Mouse (Mus musculus): Measurements from ENCODE around the gene Siah2. TPM values are rescaled to one million over a fixed set of nuclear protein-coding genes. Genes with fewer than 3 reads are reported as not detected.

The Siah2 gene
- polyA plus RNA-seq, 2 experiments: 7.5 to 12.2 TPM

GRCm38 (mm10) chr3:58695507-58695906 lies 3.3 kb upstream of the Siah2 start:
- DNase-seq (ENCODE audit: low spot score): no peak
- no peak for ATAC-seq (ENCODE audit: low FRiP score, low read depth)
- Histone ChIP-seq H3K4me3 (replicated peaks; ENCODE audit: low read length) (no peak overlapping the region), H3K36me3 (ENCODE audit: control insufficient read depth, insufficient read depth, low read length) (no peaks in the 10 kb centered on the region), H3K9ac (ENCODE audit: low read depth, low read length, severe bottlenecking) (no peak overlapping the region), H3K27me3 (ENCODE audit: control insufficient read depth, insufficient read depth, low read length) (0 out of 2 replicates have a peak, but pooled peaks cover 3% of the 10 kb centered on the region), H3K4me2 (replicated peaks; ENCODE audit: low read depth, low read length, severe bottlenecking) (no peak overlapping the region), H3K4me1 (ENCODE audit: control insufficient read depth, insufficient read depth, low read length) (0 out of 2 replicates have a peak, but pooled peaks cover 5% of the 10 kb centered on the region), H3K9me3 (ENCODE audit: control insufficient read depth, low read length) (no peaks in the 10 kb centered on the region), H3K27ac (replicated peaks; ENCODE audit: low read depth, low read length) (no peak overlapping the region)
- TF ChIP-seq POLR2A (IDR thresholded peaks at IDR 0.05; ENCODE audit: borderline replicate concordance, extremely low read depth, insufficient read depth, insufficient read length): no peak
- 24% methylated on average over 7 of the region's 7 CpGs for WGBS

GRCm38 (mm10) chr3:58695044-58695443 lies 2.8 kb upstream of the Siah2 start:
- Histone ChIP-seq H3K27ac (replicated peaks; ENCODE audit: low read depth, low read length) (no peak overlapping the region), H3K9me3 (ENCODE audit: control insufficient read depth, low read length) (no peaks in the 10 kb centered on the region), H3K4me1 (ENCODE audit: control insufficient read depth, insufficient read depth, low read length) (0 out of 2 replicates have a peak, but pooled peaks cover 9% of the 10 kb centered on the region), H3K9ac (ENCODE audit: low read depth, low read length, severe bottlenecking) (no peak overlapping the region), H3K27me3 (ENCODE audit: control insufficient read depth, insufficient read depth, low read length) (0 out of 2 replicates have a peak, but pooled peaks cover 3% of the 10 kb centered on the region), H3K4me2 (replicated peaks; ENCODE audit: low read depth, low read length, severe bottlenecking) (no peak overlapping the region), H3K4me3 (replicated peaks; ENCODE audit: low read length) (no peak overlapping the region), H3K36me3 (ENCODE audit: control insufficient read depth, insufficient read depth, low read length) (no peaks in the 10 kb centered on the region)
- DNase-seq (ENCODE audit: low spot score) (no peak), ATAC-seq (ENCODE audit: low FRiP score, low read depth) (no peak)
- TF ChIP-seq POLR2A (IDR thresholded peaks at IDR 0.05; ENCODE audit: borderline replicate concordance, extremely low read depth, insufficient read depth, insufficient read length): no peak
- WGBS: 74% methylated on average over 1 of the region's 1 CpGs

- H3K4me1 ChIP-seq (ENCODE audit: control insufficient read depth, insufficient read depth, low read length): peaks cover 22% of the 10 kb centered on the region
- no peak overlapping the region for H3K4me3 ChIP-seq (replicated peaks; ENCODE audit: low read length)
- no peak overlapping the region for H3K27ac ChIP-seq (replicated peaks; ENCODE audit: low read depth, low read length)
- TF ChIP-seq POLR2A (IDR thresholded peaks at IDR 0.05; ENCODE audit: borderline replicate concordance, extremely low read depth, insufficient read depth, insufficient read length): no peak
- no peak overlapping the region for H3K4me2 ChIP-seq (replicated peaks; ENCODE audit: low read depth, low read length, severe bottlenecking)
- H3K36me3 ChIP-seq (ENCODE audit: control insufficient read depth, insufficient read depth, low read length): no peaks in the 10 kb centered on the region
- 88% methylated on average over 7 of the region's 7 CpGs for WGBS
- DNase-seq (ENCODE audit: low spot score) (no peak), ATAC-seq (ENCODE audit: low FRiP score, low read depth) (no peak)
- 0 out of 2 replicates have a peak, but pooled peaks cover 3% of the 10 kb centered on the region for H3K27me3 ChIP-seq (ENCODE audit: control insufficient read depth, insufficient read depth, low read length)
- no peak overlapping the region for H3K9ac ChIP-seq (ENCODE audit: low read depth, low read length, severe bottlenecking)
- H3K9me3 ChIP-seq (ENCODE audit: control insufficient read depth, low read length): no peaks in the 10 kb centered on the region
These were observed 1.1 kb upstream of the Siah2 start for GRCm38 (mm10) chr3:58693331-58693730.

GRCm38 (mm10) chr3:58691374-58691939 lies 743 bp downstream of the Siah2 start:
- DNase-seq (ENCODE audit: low spot score) (no peak), ATAC-seq (ENCODE audit: low FRiP score, low read depth) (no peak; the same call in 1 of the 2 replicates)
- H3K9me3 ChIP-seq (ENCODE audit: control insufficient read depth, low read length): no peaks in the 10 kb centered on the region
- 0% methylated on average over 20 of the region's 65 CpGs for WGBS
- H3K4me3 ChIP-seq (replicated peaks; ENCODE audit: low read length): peak overlapping the region; percentile 82
- peak overlapping the region; percentile 84 for H3K9ac ChIP-seq (ENCODE audit: low read depth, low read length, severe bottlenecking)
- peak overlapping the region; percentile 85 for H3K4me2 ChIP-seq (replicated peaks; ENCODE audit: low read depth, low read length, severe bottlenecking)
- peaks cover 27% of the 10 kb centered on the region for H3K4me1 ChIP-seq (ENCODE audit: control insufficient read depth, insufficient read depth, low read length)
- peak overlapping the region; percentile 80 for H3K27ac ChIP-seq (replicated peaks; ENCODE audit: low read depth, low read length)
- no peaks in the 10 kb centered on the region for H3K36me3 ChIP-seq (ENCODE audit: control insufficient read depth, insufficient read depth, low read length)
- H3K27me3 ChIP-seq (ENCODE audit: control insufficient read depth, insufficient read depth, low read length): 0 out of 2 replicates have a peak, but pooled peaks cover 3% of the 10 kb centered on the region
- no peak for TF ChIP-seq POLR2A (IDR thresholded peaks at IDR 0.05; ENCODE audit: borderline replicate concordance, extremely low read depth, insufficient read depth, insufficient read length)

- Histone ChIP-seq H3K4me3 (replicated peaks; ENCODE audit: low read length) (peak overlapping the region; percentile 82), H3K36me3 (ENCODE audit: control insufficient read depth, insufficient read depth, low read length) (no peaks in the 10 kb centered on the region), H3K4me2 (replicated peaks; ENCODE audit: low read depth, low read length, severe bottlenecking) (peak overlapping the region; percentile 85), H3K9me3 (ENCODE audit: control insufficient read depth, low read length) (no peaks in the 10 kb centered on the region), H3K9ac (ENCODE audit: low read depth, low read length, severe bottlenecking) (peak overlapping the region; percentile 84), H3K4me1 (ENCODE audit: control insufficient read depth, insufficient read depth, low read length) (peaks cover 27% of the 10 kb centered on the region), H3K27ac (replicated peaks; ENCODE audit: low read depth, low read length) (peak overlapping the region; percentile 80), H3K27me3 (ENCODE audit: control insufficient read depth, insufficient read depth, low read length) (0 out of 2 replicates have a peak, but pooled peaks cover 3% of the 10 kb centered on the region)
- WGBS: under 1% methylated on average over 24 of the region's 24 CpGs
- ATAC-seq (ENCODE audit: low FRiP score, low read depth): no peak
- TF ChIP-seq POLR2A (IDR thresholded peaks at IDR 0.05; ENCODE audit: borderline replicate concordance, extremely low read depth, insufficient read depth, insufficient read length): no peak
- DNase-seq (ENCODE audit: low spot score): peak; percentile 60
These were observed 1.4 kb downstream of the Siah2 start for GRCm38 (mm10) chr3:58690619-58691373.
